Mouse (Mus musculus) urinary bladder, adult 18-20 months (tissue): ENCODE results near the gene Gad2.

Experiments
- DNase-seq, 2 experiments: peaks; one replicate each; pipeline ENCODE4 v3.0.0; 2022; ENCODE audit warnings: low spot score in 2 of 2, mixed read lengths in 2 of 2

Gad2 gene

GRCm38 (mm10) chr2:22646134-22646533 lies 24.1 kb downstream of the Gad2 start:
- DNase-seq = no peak

DNA sequence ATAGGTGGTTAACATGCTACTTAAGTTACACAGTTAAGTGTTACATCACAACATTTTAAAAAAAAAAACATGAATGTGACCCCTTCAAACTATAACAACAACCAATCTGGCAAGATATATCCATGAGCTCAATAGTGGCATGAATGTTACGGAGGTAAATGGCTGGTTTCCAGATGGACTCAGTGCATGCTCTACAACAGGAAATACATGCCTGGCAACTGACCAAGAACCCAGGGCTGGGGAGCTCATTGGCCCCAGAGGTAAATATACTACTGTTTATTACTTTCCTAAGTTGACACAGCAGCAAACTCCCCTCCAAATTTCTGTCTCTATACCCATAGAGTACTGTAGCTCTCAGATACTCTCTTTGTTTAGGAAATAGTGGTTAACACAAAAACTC lies 26.4 kb downstream of the Gad2 start:
- no peak for DNase-seq

- DNase-seq = no peak
These were observed 29.8 kb downstream of the Gad2 start for GRCm38 (mm10) chr2:22651826-22652225.

DNA sequence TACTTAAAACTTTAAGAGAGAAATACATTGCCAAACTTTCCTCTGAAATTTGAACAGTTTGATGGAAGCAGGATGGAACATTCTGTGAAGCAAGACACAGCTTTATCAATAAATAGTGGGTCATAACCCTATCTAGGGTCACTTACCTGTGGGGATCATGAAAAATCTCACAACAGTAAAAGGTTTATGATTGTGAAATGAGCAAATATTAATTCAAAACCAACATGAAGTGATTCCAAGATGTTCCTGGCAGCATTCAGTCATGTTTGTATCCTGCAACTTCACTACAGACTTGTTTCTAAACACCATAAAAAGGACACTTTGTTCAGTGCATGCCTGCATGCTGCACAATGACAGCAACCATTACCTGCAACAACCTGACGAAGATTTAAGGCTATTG lies 41.7 kb downstream of the Gad2 start:
- no peak for DNase-seq

- no peak for DNase-seq
These were observed 48.4 kb downstream of the Gad2 start for GRCm38 (mm10) chr2:22670415-22670814.

- DNase-seq = no peak
These were observed 49.3 kb downstream of the Gad2 start for GRCm38 (mm10) chr2:22671348-22671747.

DNA sequence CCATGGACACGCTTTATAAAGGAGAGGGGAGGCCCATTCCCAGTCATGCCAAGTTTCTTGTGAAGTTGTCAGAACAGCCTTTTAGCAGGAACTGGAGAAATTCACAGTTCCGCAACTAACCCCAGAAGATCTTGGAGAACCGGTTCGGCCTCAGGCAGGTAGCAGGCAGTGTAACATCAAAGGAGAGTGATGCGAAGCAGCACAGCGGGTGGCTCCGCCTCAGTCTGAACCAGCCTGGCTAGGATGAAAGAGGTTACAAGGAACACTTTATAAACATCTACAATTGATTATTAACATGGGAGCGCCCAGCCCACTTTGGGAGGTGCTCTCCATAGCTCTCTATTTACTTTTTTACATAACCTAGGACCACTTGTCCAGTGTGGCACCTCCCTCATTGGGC lies 55.1 kb downstream of the Gad2 start:
- no peak for DNase-seq

DNA sequence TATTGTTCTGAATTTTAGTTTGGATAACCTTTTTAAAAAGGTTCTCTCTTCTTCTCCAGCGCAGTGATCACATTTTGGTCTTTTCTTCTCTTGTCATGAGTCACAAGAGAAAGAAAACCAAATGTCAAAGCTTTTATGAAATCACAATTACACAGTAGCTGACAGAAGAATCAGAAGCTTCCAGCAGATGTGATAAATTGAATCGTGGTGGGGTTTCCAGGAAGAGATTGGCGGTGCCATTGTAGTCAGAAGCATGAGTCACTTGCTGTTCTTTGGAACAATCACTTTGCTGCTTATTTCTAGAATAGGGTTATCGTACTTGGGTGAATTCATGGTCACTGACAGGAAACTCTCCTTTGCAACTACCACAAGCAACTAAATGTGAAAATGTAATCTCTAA lies 57.9 kb downstream of the Gad2 start:
- no peak for DNase-seq

- no peak for DNase-seq
These were observed 68.0 kb downstream of the Gad2 start for GRCm38 (mm10) chr2:22689969-22690368.

DNA sequence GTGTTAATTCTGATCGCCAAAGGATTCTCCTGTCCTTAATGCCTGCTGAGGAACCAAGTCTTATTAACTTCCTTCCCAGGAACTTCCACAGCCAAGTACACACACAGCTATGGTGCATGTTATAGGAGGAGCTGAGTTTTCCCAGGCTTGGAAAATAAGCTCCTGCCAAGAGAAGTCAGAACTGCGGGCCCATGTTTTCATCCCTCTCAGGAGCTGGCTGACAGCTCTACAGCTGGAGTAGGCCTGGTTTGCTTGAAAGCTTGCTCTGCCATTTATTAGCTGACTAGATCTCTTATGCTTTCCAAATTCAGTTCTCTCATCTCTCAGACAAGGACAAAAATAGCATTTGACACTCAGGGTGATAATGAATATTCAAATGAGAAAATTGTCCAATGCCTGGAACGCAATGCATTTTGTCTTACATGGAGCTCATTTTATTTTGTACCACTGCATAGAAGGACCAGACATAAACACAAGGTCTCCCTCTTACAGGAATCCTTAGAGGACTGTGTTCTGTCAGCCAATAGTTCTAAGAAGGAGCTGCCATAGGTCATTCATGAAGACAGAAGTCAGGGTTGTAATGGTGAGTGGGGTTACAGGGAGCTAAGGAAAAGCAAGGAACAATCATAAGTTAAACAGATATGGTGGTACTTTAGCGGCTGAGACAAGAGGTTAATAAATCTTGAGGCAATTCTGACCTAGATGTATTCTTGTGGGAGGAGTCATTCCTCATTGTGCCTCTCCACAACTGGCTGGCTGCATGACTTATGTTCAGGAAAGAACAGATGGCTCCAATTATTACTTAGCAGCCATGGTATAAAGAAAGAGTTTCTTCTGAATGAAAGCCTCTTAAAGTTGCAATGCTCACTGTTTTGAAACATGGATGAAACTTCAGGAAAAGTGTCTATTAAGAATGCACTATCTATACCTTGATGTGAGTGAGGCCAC lies 83.0 kb downstream of the Gad2 start:
- peak in 1 of 2 experiments; percentile 1 for DNase-seq

DNA sequence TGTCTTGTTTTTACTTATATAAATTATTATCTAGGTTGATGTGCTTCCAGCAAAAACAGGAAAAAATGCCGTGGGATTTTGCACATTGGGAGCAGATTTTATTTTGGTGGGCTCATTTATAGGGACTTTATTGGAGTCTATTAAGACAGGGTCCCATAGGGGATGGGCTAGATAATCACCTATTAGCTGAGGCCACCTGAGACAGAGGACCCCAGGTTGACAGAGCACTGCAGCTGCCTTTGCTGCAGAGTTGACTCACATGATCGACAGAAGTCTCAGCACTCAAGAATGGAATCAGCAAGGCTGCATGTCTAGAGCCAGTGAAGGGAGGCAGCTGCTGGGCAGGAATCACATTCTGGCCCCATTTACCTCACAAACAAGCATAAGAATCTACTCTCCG lies 84.2 kb downstream of the Gad2 start:
- no peak for DNase-seq

GRCm38 (mm10) chr2:22721522-22722470 lies 99.8 kb downstream of the Gad2 start:
- peak; percentile 9 to 45 for DNase-seq

DNA sequence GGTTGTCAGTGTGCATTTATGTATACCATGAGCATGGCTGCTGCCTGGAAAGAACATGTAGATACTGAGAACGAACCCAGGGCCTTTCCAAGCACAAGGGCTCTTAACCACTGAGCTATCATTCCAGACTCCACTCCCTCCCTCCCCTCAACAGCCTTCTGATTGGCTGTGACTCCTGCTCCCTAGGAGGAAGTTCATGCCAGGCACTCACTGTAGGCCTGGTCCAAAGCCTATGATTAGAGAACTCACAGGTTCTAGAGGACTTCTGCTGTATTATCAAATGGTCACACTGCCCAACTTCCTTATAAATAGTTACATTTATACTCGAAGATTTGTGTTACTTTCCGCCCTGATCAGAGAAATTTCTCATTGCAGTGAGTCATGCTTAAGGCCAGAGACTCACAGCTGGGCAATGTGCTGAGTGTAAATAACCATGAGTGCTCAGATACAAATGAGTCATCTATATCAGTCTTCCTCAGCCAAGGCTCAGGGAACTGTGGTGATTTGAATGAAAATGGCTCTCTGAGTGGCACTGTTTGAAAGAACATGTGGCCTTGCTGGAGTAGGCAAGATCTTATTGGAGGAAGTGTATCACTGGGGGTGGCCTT lies 102.0 kb downstream of the Gad2 start:
- peak in 1 of 2 experiments; percentile 1 for DNase-seq

DNA sequence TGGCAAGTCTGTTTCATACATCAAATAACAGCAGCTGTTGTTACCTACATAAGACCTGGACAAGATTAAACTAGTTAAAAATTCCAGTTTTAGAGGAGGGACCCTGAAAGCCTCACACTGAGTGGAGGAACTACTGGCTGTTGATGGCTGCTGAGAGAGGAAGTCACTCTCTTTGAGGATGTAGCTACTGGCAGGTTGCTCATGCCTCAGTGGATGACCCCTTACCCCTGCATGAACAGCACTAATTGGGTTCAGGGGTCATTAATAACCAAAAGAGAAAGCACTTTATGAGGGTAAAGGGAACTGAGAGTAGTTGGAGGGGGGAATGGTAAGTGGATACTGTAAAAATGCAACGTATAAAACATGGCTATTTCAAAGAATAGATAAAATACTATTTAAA lies 105.1 kb downstream of the Gad2 start:
- DNase-seq = no peak

DNA sequence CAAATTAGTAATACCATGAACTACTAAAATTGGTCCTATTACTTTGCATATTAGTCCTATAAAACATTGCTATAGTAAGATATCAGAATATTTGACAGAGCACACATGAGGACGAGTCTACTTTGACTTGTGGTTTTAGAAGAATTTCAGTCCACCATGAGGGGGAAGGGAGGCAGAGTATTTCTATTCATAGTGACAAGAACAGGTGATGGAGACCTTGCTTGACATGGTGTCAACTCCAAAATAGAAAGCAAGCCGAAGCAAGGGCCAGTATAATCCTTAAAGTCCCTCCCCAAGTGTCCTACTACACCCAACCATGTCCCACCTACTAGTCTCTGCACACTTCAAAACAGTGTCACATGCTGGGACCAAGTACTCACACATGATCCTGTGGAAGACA lies 114.1 kb downstream of the Gad2 start:
- DNase-seq = no peak

GRCm38 (mm10) chr2:22739369-22739768 lies 117.4 kb downstream of the Gad2 start:
- DNase-seq = no peak

DNA sequence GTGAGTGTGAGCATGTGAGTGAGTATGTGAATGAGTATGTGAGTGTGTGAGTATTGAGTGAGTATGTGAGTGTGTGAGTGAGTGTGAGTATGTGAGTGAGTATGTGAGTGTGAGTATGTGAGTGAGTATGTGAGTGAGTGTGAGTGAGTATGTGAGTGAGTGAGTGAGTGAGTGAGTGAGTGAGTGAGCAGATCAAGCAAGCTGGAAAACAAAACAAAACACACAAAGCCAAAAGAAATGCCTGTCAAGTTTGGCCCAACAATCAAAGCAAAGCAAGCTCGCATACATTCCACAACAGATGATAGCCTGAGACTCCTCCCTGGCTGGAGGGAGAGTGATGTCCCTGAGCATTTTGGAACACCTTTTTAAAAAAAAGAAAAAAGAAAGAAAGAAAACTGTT lies 118.4 kb downstream of the Gad2 start:
- DNase-seq = no peak

DNA sequence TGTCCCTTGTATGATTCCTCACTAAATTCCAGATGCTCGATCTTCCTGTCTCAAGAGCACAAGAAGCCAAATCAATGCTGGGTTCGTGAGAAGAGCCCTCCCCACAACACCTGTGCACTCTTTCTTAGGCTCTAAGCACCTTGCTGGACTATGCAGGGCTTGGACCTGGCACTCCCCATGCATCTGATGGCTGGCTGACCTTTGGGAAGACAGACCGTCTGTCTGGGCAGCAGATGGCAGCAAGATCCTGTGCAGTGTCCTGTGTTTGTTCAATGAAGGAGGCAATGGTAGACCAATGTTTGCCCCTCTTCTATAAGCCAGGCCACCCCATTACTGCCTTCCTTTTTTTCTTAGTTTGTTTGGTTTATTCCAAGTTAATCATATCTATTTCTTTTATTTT lies 119.2 kb downstream of the Gad2 start:
- no peak for DNase-seq
